16 mouse cellular contexts compared by ENCODE assay signal in the genomic region with DNA sequence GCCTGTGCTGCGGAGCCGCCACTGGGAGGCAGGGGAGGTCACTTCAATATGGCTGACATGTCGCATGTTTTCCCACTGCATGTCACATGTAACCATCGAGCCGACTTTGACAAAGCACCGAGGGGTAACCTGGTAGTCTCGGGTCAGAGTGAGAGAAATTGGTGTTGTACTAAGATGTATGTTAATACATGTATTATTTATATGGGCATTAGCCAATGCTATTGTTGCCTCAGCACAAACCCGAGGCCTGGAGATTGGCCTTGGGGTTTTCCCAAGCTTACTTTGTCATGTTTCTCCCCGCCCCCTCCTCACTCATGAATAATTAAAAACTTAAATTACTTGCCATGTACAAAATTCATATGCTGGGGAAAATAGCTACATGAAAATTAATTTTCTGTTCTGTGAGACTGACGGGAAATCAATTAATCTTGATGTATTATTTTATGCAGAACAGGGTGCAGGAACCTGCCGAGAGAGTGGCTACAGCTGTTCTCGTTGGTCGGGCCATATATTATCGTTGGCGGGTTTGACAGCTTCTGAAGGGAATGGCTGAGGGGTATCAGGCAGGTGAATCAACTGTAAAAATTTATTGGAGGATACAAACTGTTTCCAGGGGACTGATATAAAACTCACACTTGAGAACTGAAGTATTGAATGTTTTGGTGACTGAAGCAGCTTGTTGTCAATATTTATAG.
"Had no signal": no experiment of that assay in that cellular context is flagged by ENCODE, and none has a peak within 500 bp of the region (broad histone marks: within the 10 kb centered on the region; RNA-seq: fewer than 3 reads in every experiment).

No protein-coding gene starts in this region.

- H3K36me3 ChIP-seq: limb, embryonic 10.5 days; liver, embryonic 15.5 days had no signal

- H3K27me3 ChIP-seq: liver, embryonic 15.5 days; megakaryocyte, embryonic 14.5 days had no signal

- H3K4me1 ChIP-seq: liver, embryonic 15.5 days; megakaryocyte, embryonic 14.5 days had no signal

- H3K4me3 ChIP-seq: layer of hippocampus, adult 2 months; left cerebral cortex, adult 2 months; limb, embryonic 10.5 days; liver, embryonic 15.5 days; megakaryocyte, embryonic 14.5 days had no signal

- ATAC-seq: intestine, embryonic 16.5 days had no signal

- DNase-seq: kidney, adult 2 months; kidney, postnatal 36 days; lung, adult 2 months; lung, postnatal 14 days; right cerebral cortex, postnatal 4 days; spleen, adult 18-20 months; thymus, adult 18-20 months had no signal

- H3K4me2 ChIP-seq: liver, embryonic 11.5 days; liver, embryonic 15.5 days; midbrain, embryonic 11.5 days had no signal

- H3K9ac ChIP-seq: liver, embryonic 15.5 days had no signal

- H3K9me3 ChIP-seq: limb, embryonic 10.5 days; liver, embryonic 15.5 days; megakaryocyte, embryonic 14.5 days had no signal

- H3K27ac ChIP-seq: layer of hippocampus, adult 2 months; left cerebral cortex, adult 2 months; limb, embryonic 10.5 days; liver, embryonic 15.5 days; macrophage had no signal
